Mouse (Mus musculus) bone marrow, adult 2 months (tissue): ENCODE measurements around the gene Cep128. TPM values are rescaled to one million over a fixed set of nuclear protein-coding genes. Genes with fewer than 3 reads are reported as not detected.
A peak's percentile ranks its signal among the peaks of the same experiment; 100 is the strongest.

Source experiments
- H3K27ac ChIP-seq: fragments of 200-500 bp; 2 replicates; pipeline ENCODE4 v1.5.1; 2012; ENCODE audit warnings: low read depth, mild to moderate bottlenecking, control low read depth, inconsistent platforms, low read length; ENCODE audit not compliant: control insufficient read depth, poor library complexity, insufficient read depth
- H3K4me1 ChIP-seq: fragments of 200-500 bp; 2 replicates; pipeline ENCODE4 v1.6.1; 2011; ENCODE audit warnings: low read length; ENCODE audit not compliant: control insufficient read depth, insufficient read depth
- H3K4me3 ChIP-seq: fragments of 200-500 bp; replicated peaks from 2 replicates; pipeline ENCODE3; 2011; ENCODE audit warnings: mild to moderate bottlenecking, low read depth, low read length, control low read depth; ENCODE audit not compliant: control insufficient read depth
- CTCF ChIP-seq: fragments of 200-500 bp; IDR thresholded peaks from 2 replicates; pipeline ENCODE4 v1.5.1; 2011; ENCODE audit warnings: low read length, control low read depth; ENCODE audit not compliant: control insufficient read depth, insufficient read depth
- POLR2A ChIP-seq: fragments of 200-500 bp; IDR thresholded peaks from 2 replicates; pipeline ENCODE4 v1.6.1; 2011; ENCODE audit warnings: low read depth, mild to moderate bottlenecking, control low read depth, low read length, borderline replicate concordance; ENCODE audit not compliant: control insufficient read depth
- WGBS: fragments of 180-500 bp; shearing (Covaris S2); methylation state at CpG from one replicate; pipeline ENCODE4 v1.1.7; 2018; 5-methylcytosine and 5-hydroxymethylcytosine counted together
- polyA plus RNA-seq: library from polyadenylated mRNA; stranded (reverse); fragments of >200 nt; gene quantifications from 2 replicates; pipeline ENCODE4 v1.2.4, GENCODE M21; 2011; ENCODE audit warnings: low replicate concordance; ENCODE audit not compliant: missing spikeins, insufficient read depth, insufficient read length

Gene Cep128
- polyA plus RNA-seq, 1 experiment: 67.8 TPM

GRCm38 (mm10) chr12:91183928-91184327, 200.3 kb downstream of the Cep128 start:
- Histone ChIP-seq H3K27ac (peak overlapping the region; percentile 58), H3K4me1 (peaks cover 1% of the 10 kb centered on the region; the same call in 1 of the 2 replicates), H3K4me3 (peak overlapping the region; percentile 63)
- TF ChIP-seq CTCF: no peak
- TF ChIP-seq POLR2A: no peak
- WGBS: 68% methylated on average over 2 of the region's 2 CpGs

- peak overlapping the region; percentile 63 for H3K4me3 ChIP-seq
- H3K27ac ChIP-seq: peak overlapping the region; percentile 58
- WGBS: 44% methylated on average over 4 of the region's 4 CpGs
- peaks cover 1% of the 10 kb centered on the region; the same call in 1 of the 2 replicates for H3K4me1 ChIP-seq
- no peak for TF ChIP-seq POLR2A
- no peak for TF ChIP-seq CTCF
Measured at GRCm38 (mm10) chr12:91183304-91183855, 200.8 kb downstream of the Cep128 start.

- Histone ChIP-seq H3K4me1 (no peaks in the 10 kb centered on the region), H3K4me3 (no peak overlapping the region), H3K27ac (no peak overlapping the region)
- WGBS: 73% methylated on average over 5 of the region's 5 CpGs
- TF ChIP-seq POLR2A: no peak
- no peak for TF ChIP-seq CTCF
Measured at GRCm38 (mm10) chr12:91176808-91177526, 207.2 kb downstream of the Cep128 start.

GRCm38 (mm10) chr12:91171613-91172012, 212.6 kb downstream of the Cep128 start:
- no peak for TF ChIP-seq POLR2A
- no peak for TF ChIP-seq CTCF
- H3K27ac ChIP-seq: no peak overlapping the region
- H3K4me1 ChIP-seq: no peaks in the 10 kb centered on the region
- no peak overlapping the region for H3K4me3 ChIP-seq
- WGBS: 86% methylated on average over 3 of the region's 3 CpGs

GRCm38 (mm10) chr12:91161015-91161730, 223.0 kb downstream of the Cep128 start:
- H3K4me3 ChIP-seq: no peak overlapping the region
- no peak for TF ChIP-seq CTCF
- no peak for TF ChIP-seq POLR2A
- H3K27ac ChIP-seq: no peak overlapping the region
- H3K4me1 ChIP-seq: no peaks in the 10 kb centered on the region
- 65% methylated on average over 6 of the region's 6 CpGs for WGBS

- Histone ChIP-seq H3K4me1 (no peaks in the 10 kb centered on the region), H3K4me3 (no peak overlapping the region), H3K27ac (no peak overlapping the region)
- no peak for TF ChIP-seq POLR2A
- TF ChIP-seq CTCF: no peak
- WGBS: 76% methylated on average over 2 of the region's 2 CpGs
Measured at GRCm38 (mm10) chr12:91158481-91158880, 225.7 kb downstream of the Cep128 start.

GRCm38 (mm10) chr12:91154052-91154451, 230.2 kb downstream of the Cep128 start:
- no peak overlapping the region for H3K27ac ChIP-seq
- 87% methylated on average over 7 of the region's 7 CpGs for WGBS
- no peaks in the 10 kb centered on the region for H3K4me1 ChIP-seq
- H3K4me3 ChIP-seq: no peak overlapping the region
- TF ChIP-seq CTCF: no peak
- TF ChIP-seq POLR2A: no peak

GRCm38 (mm10) chr12:91149152-91149551, 235.1 kb downstream of the Cep128 start:
- no peak overlapping the region for H3K4me3 ChIP-seq
- TF ChIP-seq CTCF: no peak
- no peaks in the 10 kb centered on the region for H3K4me1 ChIP-seq
- 90% methylated on average over 3 of the region's 3 CpGs for WGBS
- no peak overlapping the region for H3K27ac ChIP-seq
